In the genomic region with DNA sequence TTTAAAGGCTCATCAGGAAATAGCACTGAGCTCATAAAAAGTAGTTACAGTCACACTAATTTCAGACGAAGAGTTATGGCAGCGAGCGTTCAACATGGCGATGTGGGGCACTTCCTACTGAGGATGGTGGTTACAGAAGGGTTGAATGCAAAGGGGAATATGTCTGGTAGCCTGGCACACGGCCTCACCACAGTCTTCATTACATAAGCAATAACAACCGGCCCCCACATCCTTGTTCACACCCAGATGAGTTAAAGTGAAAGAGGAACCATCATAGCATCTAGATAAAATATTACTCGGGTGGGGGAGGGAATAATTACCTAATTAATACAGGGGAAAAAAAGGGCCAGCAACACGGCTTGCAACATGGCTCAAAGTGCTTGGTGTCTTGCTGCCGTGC, we compare ENCODE assay signal across 13 mouse cellular contexts. TPM values are rescaled to one million over a fixed set of nuclear protein-coding genes. Genes with fewer than 3 reads are reported as not detected.
DNase-seq lines count a peak whose midpoint lies in the region; ATAC-seq and TF ChIP-seq lines count a peak whose summit lies in the region.
"Had no signal": no experiment of that assay in that cellular context is flagged by ENCODE, and none has a peak within 500 bp of the region (broad histone marks: within the 10 kb centered on the region; RNA-seq: fewer than 3 reads in every experiment).

No protein-coding gene starts in this region.

- H3K4me2 ChIP-seq in midbrain, postnatal 0 days (ENCODE audit: low read depth, low read length, poor library complexity, severe bottlenecking): no peak overlapping the region
- H3K4me2 ChIP-seq: neural tube, embryonic 13.5 days had no signal

- intact Hi-C loops in heart, postnatal 36 days (cut with DNase I): loop anchor here (10.0 kb wide), 1 partner anchor 657 kb away; the partner anchor contains the start of genes Atox1 and G3bp1
- intact Hi-C loops in gastrocnemius, postnatal 14 days (cut with DNase I; ENCODE audit: low total_unique reads): no loop called here

- H3K9ac ChIP-seq in midbrain, postnatal 0 days (replicated peaks; ENCODE audit: low read length, poor library complexity, severe bottlenecking): no peak overlapping the region
- H3K9ac ChIP-seq: neural tube, embryonic 13.5 days had no signal

- WGBS in midbrain, postnatal 0 days: 88% methylated on average over 9 of the region's 9 CpGs

- no peaks in the 10 kb centered on the region for H3K4me1 ChIP-seq in midbrain, postnatal 0 days (ENCODE audit: insufficient read depth, low read length)

- H3K27me3 ChIP-seq in midbrain, postnatal 0 days (ENCODE audit: insufficient read depth, low read length): no peaks in the 10 kb centered on the region
- H3K27me3 ChIP-seq: neural tube, embryonic 13.5 days had no signal

- no peak overlapping the region for H3K4me3 ChIP-seq in midbrain, postnatal 0 days (ENCODE audit: low read depth, low read length)
- H3K4me3 ChIP-seq: neural tube, embryonic 13.5 days had no signal

- peak; percentile 96 for ATAC-seq in common myeloid progenitor, adult 5-6 weeks (replicated peaks; ENCODE audit: low read depth, poor library complexity, severe bottlenecking)
- no peak for ATAC-seq in midbrain, postnatal 0 days (ENCODE audit: low FRiP score)

- no peaks in the 10 kb centered on the region for H3K9me3 ChIP-seq in midbrain, postnatal 0 days (ENCODE audit: low read length)
- H3K9me3 ChIP-seq: neural tube, embryonic 13.5 days had no signal

- H3K27ac ChIP-seq in midbrain, postnatal 0 days (ENCODE audit: low read depth, low read length): no peak overlapping the region
- H3K27ac ChIP-seq: neural tube, embryonic 13.5 days had no signal

- no peak for TF ChIP-seq CTCF in midbrain, postnatal 0 days (IDR thresholded peaks at IDR 0.05)

- DNase-seq in heart, adult 11 months: peak; percentile 93
- DNase-seq in heart, postnatal 36 days: no peak
- DNase-seq in B cell, adult 2 months: peak; percentile 71 to 75
- peak; percentile 32 to 42 for DNase-seq in monocyte, adult 2 months (ENCODE audit: low read depth in 1 of 2, low spot score in 2 of 2)
- DNase-seq in layer of hippocampus, postnatal 14 days (ENCODE audit: low spot score in 2 of 2): no peak
- no peak for DNase-seq in midbrain, postnatal 0 days (ENCODE audit: low spot score)
- DNase-seq in gastrocnemius, postnatal 14 days: no peak
- DNase-seq: embryo, embryonic 11 days; gastrocnemius, postnatal 10 days; heart, postnatal 14 days; right cerebral cortex, postnatal 14 days had no signal

- H3K36me3 ChIP-seq in midbrain, postnatal 0 days (ENCODE audit: insufficient read depth, low read length): no peaks in the 10 kb centered on the region
- H3K36me3 ChIP-seq: neural tube, embryonic 13.5 days had no signal

RNA-seq across cellular contexts. Expression of gene Cdc42se2, which starts 20.2 kb away (rescaled TPM):
- 10 to 100 TPM; 24.8 to 26.8 TPM for total RNA-seq in heart, postnatal 36 days (2021)
- 62.1 and 70.1 TPM in 2 replicates for total RNA-seq in common myeloid progenitor, adult 5-6 weeks (2017)
- total RNA-seq in layer of hippocampus, postnatal 14 days (2021): 100 to 1,000 TPM; 157 to 168 TPM
- 134 and 137 TPM in 2 replicates for total RNA-seq in midbrain, postnatal 0 days (2014; rRNA removed)
- polyA plus RNA-seq in midbrain, postnatal 0 days (2015; fragmentation: Nextera tagmentation; extraction: Ambion mirVana): 130 and 134 TPM in 2 replicates
- total RNA-seq in gastrocnemius, postnatal 14 days (2021): 10 to 100 TPM; 15.6 to 18.8 TPM

RNA-seq across cellular contexts. Expression of gene Lyrm7, which starts 53.0 kb away (rescaled TPM):
- total RNA-seq in heart, postnatal 36 days (2021): 10 to 100 TPM; 37.9 to 39.0 TPM
- total RNA-seq in common myeloid progenitor, adult 5-6 weeks (2017): 0.63 and 16.5 TPM in 2 replicates
- total RNA-seq in layer of hippocampus, postnatal 14 days (2021): 10 to 100 TPM; 28.7 to 29.0 TPM
- total RNA-seq in midbrain, postnatal 0 days (2014; rRNA removed): 3.2 and 5.2 TPM in 2 replicates
- polyA plus RNA-seq in midbrain, postnatal 0 days (2015; fragmentation: Nextera tagmentation; extraction: Ambion mirVana): 7.9 and 8.8 TPM in 2 replicates
- 10 to 100 TPM; 17.3 to 20.6 TPM for total RNA-seq in gastrocnemius, postnatal 14 days (2021)

RNA-seq across cellular contexts. Expression of gene Hint1, which starts 58.5 kb away (rescaled TPM):
- 100 to 1,000 TPM; 292 to 340 TPM for total RNA-seq in heart, postnatal 36 days (2021)
- 473 and 553 TPM in 2 replicates for total RNA-seq in common myeloid progenitor, adult 5-6 weeks (2017)
- 100 to 1,000 TPM; 293 to 310 TPM for total RNA-seq in layer of hippocampus, postnatal 14 days (2021)
- total RNA-seq in midbrain, postnatal 0 days (2014; rRNA removed): 475 and 586 TPM in 2 replicates
- polyA plus RNA-seq in midbrain, postnatal 0 days (2015; fragmentation: Nextera tagmentation; extraction: Ambion mirVana): 1,006 and 1,130 TPM in 2 replicates
- 100 to 1,000 TPM; 192 to 195 TPM for total RNA-seq in gastrocnemius, postnatal 14 days (2021)

Comparison
In these comparisons a context has a peak if more than half of its experiments do, and no peak if none do; other contexts are left out.
1. DNase-seq: peak in heart, adult 11 months (single experiment), B cell, adult 2 months (2 of 2) and monocyte, adult 2 months (2 of 2); none in heart, postnatal 36 days (0 of 2), layer of hippocampus, postnatal 14 days (0 of 2), midbrain, postnatal 0 days (single experiment) and gastrocnemius, postnatal 14 days (single experiment).